In genomic region chr11:97434704-97435454, GRCm38 (mm10) we compare ENCODE assay signal across 8 mouse cellular contexts. TPM values are rescaled to one million over a fixed set of nuclear protein-coding genes. Genes with fewer than 3 reads are reported as not detected.
A peak's percentile ranks its signal among the peaks of the same experiment; 100 is the strongest.
DNase-seq lines count a peak whose midpoint lies in the region; ATAC-seq and TF ChIP-seq lines count a peak whose summit lies in the region.

No protein-coding gene starts in this region.

- no peaks in the 10 kb centered on the region for H3K27me3 ChIP-seq in cerebellum, adult 2 months (ENCODE audit: control insufficient read depth, insufficient read depth, low read length)
- peaks cover 3% of the 10 kb centered on the region; the same call in 1 of the 2 replicates for H3K27me3 ChIP-seq in forebrain, postnatal 0 days (ENCODE audit: insufficient read depth, low read length)
- peaks cover 27% of the 10 kb centered on the region for H3K27me3 ChIP-seq in hindbrain, embryonic 13.5 days
- no peaks in the 10 kb centered on the region; the same call in 1 of the 2 replicates for H3K27me3 ChIP-seq in midbrain, postnatal 0 days (ENCODE audit: insufficient read depth, low read length)
- H3K27me3 ChIP-seq in testis, adult 2 months (ENCODE audit: control insufficient read depth, insufficient read depth, low read length) = no peaks in the 10 kb centered on the region

- peak overlapping the region; percentile 23; the same call in 1 of the 2 replicates for H3K4me2 ChIP-seq in forebrain, postnatal 0 days (ENCODE audit: low read depth)
- H3K4me2 ChIP-seq in hindbrain, embryonic 13.5 days = peak overlapping the region; percentile 48
- peak overlapping the region; percentile 40 for H3K4me2 ChIP-seq in midbrain, postnatal 0 days (ENCODE audit: low read depth, low read length, poor library complexity, severe bottlenecking)

- H3K36me3 ChIP-seq in forebrain, postnatal 0 days (ENCODE audit: insufficient read depth) = no peaks in the 10 kb centered on the region; the same call in 1 of the 2 replicates
- H3K36me3 ChIP-seq in hindbrain, embryonic 13.5 days = no peaks in the 10 kb centered on the region
- no peaks in the 10 kb centered on the region; the same call in 1 of the 2 replicates for H3K36me3 ChIP-seq in midbrain, postnatal 0 days (ENCODE audit: insufficient read depth, low read length)
- H3K36me3 ChIP-seq in testis, adult 2 months (ENCODE audit: control insufficient read depth, insufficient read depth, low read length) = no peaks in the 10 kb centered on the region

- DNase-seq in frontal cortex, adult 2 months (ENCODE audit: extremely low spot score in 1 of 2, low spot score in 1 of 2) = no peak
- peak; percentile 50 to 56 for DNase-seq in cerebellum, adult 2 months
- no peak for DNase-seq in forebrain, postnatal 0 days
- peak; percentile 98 for DNase-seq in liver
- DNase-seq in midbrain, postnatal 0 days (ENCODE audit: low spot score) = no peak

- ATAC-seq in frontal cortex, adult (ENCODE audit: low TSS enrichment) = peak; percentile 24; the same call in 1 of the 2 replicates
- ATAC-seq in forebrain, postnatal 0 days = peak; percentile 64
- ATAC-seq in hindbrain, embryonic 13.5 days (ENCODE audit: low FRiP score) = peak; percentile 59
- ATAC-seq in midbrain, postnatal 0 days (ENCODE audit: low FRiP score) = peak; percentile 47; the same call in 1 of the 2 replicates

- H3K9ac ChIP-seq in forebrain, postnatal 0 days = no peak overlapping the region
- H3K9ac ChIP-seq in hindbrain, embryonic 13.5 days = no peak overlapping the region
- H3K9ac ChIP-seq in midbrain, postnatal 0 days (replicated peaks; ENCODE audit: low read length, poor library complexity, severe bottlenecking) = no peak overlapping the region

- no peaks in the 10 kb centered on the region for H3K9me3 ChIP-seq in forebrain, postnatal 0 days (ENCODE audit: low read length)
- H3K9me3 ChIP-seq in hindbrain, embryonic 13.5 days = no peaks in the 10 kb centered on the region
- no peaks in the 10 kb centered on the region for H3K9me3 ChIP-seq in midbrain, postnatal 0 days (ENCODE audit: low read length)

- TF ChIP-seq CTCF in cerebellum, adult 2 months (IDR thresholded peaks at IDR 0.05; ENCODE audit: borderline replicate concordance, insufficient read depth, low read depth, low read length) = peak; percentile 35; the same call in 1 of the 2 replicates
- TF ChIP-seq CTCF in forebrain, postnatal 0 days (IDR thresholded peaks at IDR 0.05; ENCODE audit: low read depth) = peak; percentile 47
- peak; percentile 47 for TF ChIP-seq CTCF in midbrain, postnatal 0 days (IDR thresholded peaks at IDR 0.05)
- peak; percentile 34 for TF ChIP-seq CTCF in testis, adult 2 months (IDR thresholded peaks at IDR 0.05; ENCODE audit: control insufficient read depth, insufficient read depth, insufficient replicate concordance, low read depth, low read length)

- peak overlapping the region; percentile 79 for H3K27ac ChIP-seq in cerebellum, adult 2 months (ENCODE audit: insufficient read depth, low read length)
- H3K27ac ChIP-seq in forebrain, postnatal 0 days (ENCODE audit: low read depth, low read length) = 0 out of 2 replicates have a peak overlapping the region, but pooled peaks have one; percentile 1
- peak overlapping the region; percentile 64 for H3K27ac ChIP-seq in hindbrain, embryonic 13.5 days
- H3K27ac ChIP-seq in midbrain, postnatal 0 days (ENCODE audit: low read depth, low read length) = 0 out of 2 replicates have a peak overlapping the region, but pooled peaks have one; percentile 38
- peak overlapping the region; percentile 82 for H3K27ac ChIP-seq in testis, adult 2 months (ENCODE audit: control insufficient read depth, insufficient read depth, low read depth, low read length)

- 14% methylated on average over 15 of the region's 15 CpGs for WGBS in cerebellum, adult 2 months
- 9% methylated on average over 15 of the region's 15 CpGs for WGBS in forebrain, postnatal 0 days
- WGBS in hindbrain, embryonic 13.5 days = 6% methylated on average over 15 of the region's 15 CpGs
- 6% methylated on average over 15 of the region's 15 CpGs for WGBS in midbrain, postnatal 0 days

- peaks cover 6% of the 10 kb centered on the region for H3K4me1 ChIP-seq in cerebellum, adult 2 months (ENCODE audit: control insufficient read depth, insufficient read depth, low read length)
- H3K4me1 ChIP-seq in forebrain, postnatal 0 days (ENCODE audit: insufficient read depth) = no peaks in the 10 kb centered on the region
- H3K4me1 ChIP-seq in hindbrain, embryonic 13.5 days (replicated peaks) = peaks cover 31% of the 10 kb centered on the region
- 0 out of 2 replicates have a peak, but pooled peaks cover 6% of the 10 kb centered on the region for H3K4me1 ChIP-seq in midbrain, postnatal 0 days (ENCODE audit: insufficient read depth, low read length)
- H3K4me1 ChIP-seq in testis, adult 2 months (ENCODE audit: control insufficient read depth, insufficient read depth, low read length) = peaks cover 33% of the 10 kb centered on the region

- TF ChIP-seq POLR2A in cerebellum, adult 2 months (IDR thresholded peaks at IDR 0.05; ENCODE audit: borderline replicate concordance, insufficient read depth, low read length) = no peak
- TF ChIP-seq POLR2A in testis, adult 2 months (IDR thresholded peaks at IDR 0.05; ENCODE audit: control insufficient read depth, low read depth, low read length) = peak; percentile 24; the same call in 1 of the 2 replicates

- peak overlapping the region; percentile 53 for H3K4me3 ChIP-seq in cerebellum, adult 2 months (replicated peaks; ENCODE audit: insufficient read depth, low read depth, low read length)
- no peak overlapping the region for H3K4me3 ChIP-seq in forebrain, postnatal 0 days (ENCODE audit: low read depth, low read length)
- peak overlapping the region; percentile 34 for H3K4me3 ChIP-seq in hindbrain, embryonic 13.5 days
- no peak overlapping the region for H3K4me3 ChIP-seq in midbrain, postnatal 0 days (ENCODE audit: low read depth, low read length)
- peak overlapping the region; percentile 76 for H3K4me3 ChIP-seq in testis, adult 2 months (ENCODE audit: control insufficient read depth, low read depth, low read length)

RNA-seq across cellular contexts. Expression of gene Arhgap23, which starts 19.5 kb away (rescaled TPM):
- 53.4 and 64.2 TPM in 2 replicates for polyA plus RNA-seq in frontal cortex, adult 2 months (2012; rRNA removed)
- 68.9 and 77.2 TPM in 2 replicates for polyA plus RNA-seq in cerebellum, adult 2 months (2012; rRNA removed)
- total RNA-seq in forebrain, postnatal 0 days (2014; rRNA removed) = 52.7 and 52.9 TPM in 2 replicates
- polyA plus RNA-seq in forebrain, postnatal 0 days (2015; fragmentation: Nextera tagmentation; extraction: Ambion mirVana) = 7.0 and 10.2 TPM in 2 replicates
- polyA plus RNA-seq in hindbrain, embryonic 13.5 days (2015; fragmentation: Nextera tagmentation; extraction: Ambion mirVana) = 6.6 and 6.7 TPM in 2 replicates
- total RNA-seq in midbrain, postnatal 0 days (2014; rRNA removed) = 80.2 and 80.9 TPM in 2 replicates
- polyA plus RNA-seq in midbrain, postnatal 0 days (2015; fragmentation: Nextera tagmentation; extraction: Ambion mirVana) = 9.2 and 9.6 TPM in 2 replicates
- 27.7 and 30.5 TPM in 2 replicates for polyA plus RNA-seq in testis, adult 2 months (2012; rRNA removed)

Comparison
In these comparisons a context has a peak if more than half of its experiments do, and no peak if none do; other contexts are left out.
1. DNase-seq: peak in cerebellum, adult 2 months (2 of 2) and liver (single experiment); none in frontal cortex, adult 2 months (0 of 2), forebrain, postnatal 0 days (single experiment) and midbrain, postnatal 0 days (single experiment).
2. H3K27ac ChIP-seq: peak in every context shown above with its lines; median percentile 82 in testis, adult 2 months; 79 in cerebellum, adult 2 months; 64 in hindbrain, embryonic 13.5 days; 38 in midbrain, postnatal 0 days; 1 in forebrain, postnatal 0 days.
3. H3K4me3 ChIP-seq: peak in cerebellum, adult 2 months (single experiment), hindbrain, embryonic 13.5 days (single experiment) and testis, adult 2 months (single experiment); none in forebrain, postnatal 0 days (single experiment) and midbrain, postnatal 0 days (single experiment).
4. Peak in every context shown above with its lines, with median percentiles within 50 percentile points of each other: ATAC-seq, CTCF ChIP-seq and H3K4me2 ChIP-seq.